Mouse (Mus musculus) erythroblast, adult 5-6 weeks (primary cell): Measurements from ENCODE around the gene Rdh13. TPM values are rescaled to one million over a fixed set of nuclear protein-coding genes. Genes with fewer than 3 reads are reported as not detected.
"Not testable (repeated sequence)": the region's sequence is repeated elsewhere in the genome, so short reads cannot be mapped to it uniquely, and the experiment has no call there.

Experiments
- ATAC-seq: replicated peaks from 2 replicates; pipeline ENCODE4 v1.8.0; 2016; ENCODE audit warnings: moderate number of reproducible peaks, mild to moderate bottlenecking, moderate TSS enrichment, inconsistent platforms; ENCODE audit not compliant: poor library complexity, low FRiP score, severe bottlenecking
- total RNA-seq, 2 experiments: library from RNA; stranded (forward) in 1 of 2; stranded (reverse) in 1 of 2; fragments of 150-400 nt in 1 of 2; fragments of 200-764, 138-1000 nt in 1 of 2; gene quantifications; 2 replicates each; pipeline versions ENCODE4 v1.2.3 to v1.2.4; 2015 to 2017; ENCODE audit warnings: low replicate concordance in 2 of 2

Rdh13 gene
- total RNA-seq, 2 experiments from 2014 or later, result 0.77 to 2.6 TPM

DNA sequence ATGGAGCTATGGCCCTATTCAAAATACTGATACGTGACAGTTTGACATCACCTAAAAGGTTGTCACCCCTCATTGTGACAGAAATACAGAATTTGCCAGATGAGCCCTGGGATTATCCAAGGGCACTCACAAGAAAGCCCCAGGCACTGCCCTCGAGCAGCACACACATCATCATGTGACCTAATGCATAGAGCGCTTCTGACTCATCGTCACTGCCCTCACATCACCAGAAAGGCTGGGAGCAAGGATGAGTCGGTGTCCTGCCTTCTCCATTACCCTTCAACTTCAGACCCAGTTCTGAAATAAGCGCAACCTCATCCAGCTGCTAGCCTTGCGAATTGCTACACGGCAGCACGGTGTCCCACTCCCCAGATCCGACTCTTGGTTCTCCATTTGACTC, 4.9 kb downstream of the Rdh13 start:
- ATAC-seq, result no peak

DNA sequence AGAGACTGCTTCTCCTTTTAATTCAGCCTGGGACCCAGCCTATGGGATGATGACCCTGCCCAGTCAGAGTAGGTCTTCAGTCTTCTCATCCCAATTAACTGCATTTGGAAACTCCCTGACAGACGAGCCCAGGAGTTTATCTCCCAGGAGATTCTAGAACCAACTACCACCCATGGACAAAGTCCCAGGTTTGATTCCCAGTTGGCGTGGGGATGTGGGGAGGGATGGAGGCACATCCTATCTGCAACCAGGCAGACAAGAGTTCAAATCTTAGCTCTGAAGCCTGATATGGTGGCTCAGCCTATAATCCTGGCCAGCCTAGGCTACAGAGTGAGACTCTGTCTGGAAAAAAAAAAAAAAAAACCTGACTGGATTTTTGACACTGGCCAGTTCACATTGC, 7.7 kb downstream of the Rdh13 start:
- no peak for ATAC-seq

- no peak for ATAC-seq
Measured at GRCm38 (mm10) chr7:4432026-4432425, 13.4 kb downstream of the Rdh13 start.

DNA sequence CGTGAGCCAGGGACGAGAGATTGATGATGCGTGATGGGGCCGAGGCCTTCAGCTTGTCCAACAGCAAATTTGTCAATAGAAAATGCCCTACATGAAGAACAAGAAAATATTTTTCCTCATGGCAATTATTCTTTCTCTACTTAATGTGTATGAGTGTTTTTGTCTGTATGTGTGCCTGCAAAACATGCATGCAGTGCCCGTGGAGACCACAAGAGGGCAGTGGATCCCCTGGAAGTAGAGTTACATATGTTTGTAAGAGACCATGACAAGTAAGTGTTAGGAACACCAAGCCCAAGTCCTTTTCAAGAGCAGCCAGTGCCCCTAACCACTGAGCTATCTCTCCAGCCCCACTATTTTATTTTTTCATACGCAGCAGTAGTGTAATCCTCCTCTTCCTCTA, 13.9 kb downstream of the Rdh13 start:
- ATAC-seq, result no peak

GRCm38 (mm10) chr7:4430246-4430844, 15.1 kb downstream of the Rdh13 start:
- ATAC-seq, result no peak

- peak; percentile 93 for ATAC-seq
Measured at GRCm38 (mm10) chr7:4427161-4427912, 18.1 kb downstream of the Rdh13 start.

- ATAC-seq, result no peak
Measured at GRCm38 (mm10) chr7:4420230-4420629, 25.2 kb downstream of the Rdh13 start.

GRCm38 (mm10) chr7:4419681-4420080, 25.8 kb downstream of the Rdh13 start:
- no peak for ATAC-seq

- ATAC-seq, result not testable (repeated sequence)
Measured at GRCm38 (mm10) chr7:4412406-4412805, 33.0 kb downstream of the Rdh13 start.

GRCm38 (mm10) chr7:4397730-4398129, 47.7 kb downstream of the Rdh13 start, which contains the start of gene Gp6:
Gp6 (minus strand) TSS chr7:4397744.
- ATAC-seq, result no peak

Other genes starting within 250 kb of the Rdh13 start
- 1.5 and 1.7 TPM in 2 replicates for gene Lilra5, start 207.9 kb downstream of the Rdh13 start, total RNA-seq (2015; ENCODE audit: low replicate concordance)
- 1.1 TPM in 1 of 2 replicates, not detected in the other for gene Lilra5, start 207.9 kb downstream of the Rdh13 start, total RNA-seq (2017; ENCODE audit: low replicate concordance)
- 3.8 and 4.0 TPM in 2 replicates for gene Ncr1, start 107.9 kb downstream of the Rdh13 start, total RNA-seq (2015; ENCODE audit: low replicate concordance)
- gene Ncr1, start 107.9 kb downstream of the Rdh13 start, total RNA-seq (2017; ENCODE audit: low replicate concordance), result 0.85 and 1.3 TPM in 2 replicates
- not detected in 2 replicates for gene Gp6, start 47.9 kb downstream of the Rdh13 start, total RNA-seq (2015; ENCODE audit: low replicate concordance)
- gene Gp6, start 47.9 kb downstream of the Rdh13 start, total RNA-seq (2017; ENCODE audit: low replicate concordance), result 0.09 and 0.56 TPM in 2 replicates
- 17.1 and 19.4 TPM in 2 replicates for gene Eps8l1, start 15.0 kb upstream of the Rdh13 start, total RNA-seq (2015; ENCODE audit: low replicate concordance)
- 36.6 and 47.0 TPM in 2 replicates for gene Eps8l1, start 15.0 kb upstream of the Rdh13 start, total RNA-seq (2017; ENCODE audit: low replicate concordance)
- gene Ppp1r12c, start 56.0 kb upstream of the Rdh13 start, total RNA-seq (2015; ENCODE audit: low replicate concordance), result 37.2 and 45.3 TPM in 2 replicates
- 41.3 and 52.0 TPM in 2 replicates for gene Ppp1r12c, start 56.0 kb upstream of the Rdh13 start, total RNA-seq (2017; ENCODE audit: low replicate concordance)
- gene Tnnt1, start 70.7 kb upstream of the Rdh13 start, total RNA-seq (2015; ENCODE audit: low replicate concordance), result 1.3 TPM in 1 of 2 replicates, not detected in the other
- gene Tnnt1, start 70.7 kb upstream of the Rdh13 start, total RNA-seq (2017; ENCODE audit: low replicate concordance), result 3.8 and 7.2 TPM in 2 replicates
- not detected in 2 replicates for gene Tnni3, start 78.6 kb upstream of the Rdh13 start, total RNA-seq (2015; ENCODE audit: low replicate concordance)
- not detected in 2 replicates for gene Tnni3, start 78.6 kb upstream of the Rdh13 start, total RNA-seq (2017; ENCODE audit: low replicate concordance)
- 1.2 TPM in 1 of 2 replicates, not detected in the other for gene Dnaaf3, start 86.8 kb upstream of the Rdh13 start, total RNA-seq (2015; ENCODE audit: low replicate concordance)
- 0.28 TPM in 1 of 2 replicates, not detected in the other for gene Dnaaf3, start 86.8 kb upstream of the Rdh13 start, total RNA-seq (2017; ENCODE audit: low replicate concordance)
- 1.7 TPM in 1 of 2 replicates, not detected in the other for gene Syt5, start 101.9 kb upstream of the Rdh13 start, total RNA-seq (2015; ENCODE audit: low replicate concordance)
- gene Syt5, start 101.9 kb upstream of the Rdh13 start, total RNA-seq (2017; ENCODE audit: low replicate concordance), result not detected in 2 replicates
- gene Ptprh, start 158.4 kb upstream of the Rdh13 start, total RNA-seq (2015; ENCODE audit: low replicate concordance), result 0.96 TPM in 1 of 2 replicates, not detected in the other
- 1.4 and 1.7 TPM in 2 replicates for gene Ptprh, start 158.4 kb upstream of the Rdh13 start, total RNA-seq (2017; ENCODE audit: low replicate concordance)
- 37.3 and 72.3 TPM in 2 replicates for gene Tmem86b, start 185.8 kb upstream of the Rdh13 start, total RNA-seq (2015; ENCODE audit: low replicate concordance)
- 53.4 and 88.6 TPM in 2 replicates for gene Tmem86b, start 185.8 kb upstream of the Rdh13 start, total RNA-seq (2017; ENCODE audit: low replicate concordance)
- gene Ppp6r1, start 213.4 kb upstream of the Rdh13 start, total RNA-seq (2015; ENCODE audit: low replicate concordance), result 31.6 and 45.3 TPM in 2 replicates
- 37.3 and 47.0 TPM in 2 replicates for gene Ppp6r1, start 213.4 kb upstream of the Rdh13 start, total RNA-seq (2017; ENCODE audit: low replicate concordance)
- gene Hspbp1, start 239.4 kb upstream of the Rdh13 start, total RNA-seq (2015; ENCODE audit: low replicate concordance), result 5.0 and 8.3 TPM in 2 replicates
- 3.1 and 9.1 TPM in 2 replicates for gene Hspbp1, start 239.4 kb upstream of the Rdh13 start, total RNA-seq (2017; ENCODE audit: low replicate concordance)
- not detected in 2 replicates for gene Brsk1, start 245.0 kb upstream of the Rdh13 start, total RNA-seq (2015; ENCODE audit: low replicate concordance)
- not detected in 2 replicates for gene Brsk1, start 245.0 kb upstream of the Rdh13 start, total RNA-seq (2017; ENCODE audit: low replicate concordance)